Mouse (Mus musculus) stomach, postnatal 0 days (tissue): ENCODE measurements at regions not wholly inside any gene's neighbourhood (a gene's known extent, or its start where the extent isn't known, plus 50 kb on each side); places are given as distances from the start of the nearest gene placed in this dataset.

Source experiments
- CTCF ChIP-seq: IDR thresholded peaks from 2 replicates; pipeline ENCODE4 v1.5.1; 2016; ENCODE audit warnings: antibody characterized with exemption, low read depth, mild to moderate bottlenecking, moderate library complexity
- EP300 ChIP-seq: optimal IDR thresholded peaks from 2 replicates; pipeline ENCODE3; 2016; ENCODE audit warnings: antibody characterized with exemption

DNA sequence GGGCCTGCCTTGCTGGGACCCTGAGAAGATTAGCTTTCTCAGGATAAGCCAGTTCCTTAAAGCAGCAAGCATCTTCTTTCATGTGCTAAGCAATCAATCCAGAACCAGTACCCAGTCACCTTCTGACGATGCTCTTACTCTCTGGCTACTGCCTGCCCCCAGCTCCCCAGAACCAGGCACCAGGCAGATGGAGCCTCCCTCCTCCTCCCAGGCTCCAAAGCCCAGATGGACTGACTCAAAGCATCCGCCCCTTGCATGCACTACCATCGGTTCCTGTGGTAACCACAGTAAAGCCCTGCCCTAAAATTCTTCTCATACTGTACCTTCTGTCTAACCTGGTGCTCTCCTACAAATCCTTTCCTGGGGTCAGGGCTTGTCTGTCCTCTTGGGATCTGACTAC, 227.8 kb downstream of the Mex3b start:
- no peak for TF ChIP-seq CTCF
- TF ChIP-seq EP300: no peak
